Mouse (Mus musculus): ENCODE data around the gene Myocd. TPM values are rescaled to one million over a fixed set of nuclear protein-coding genes. Genes with fewer than 3 reads are reported as not detected.

Myocd gene
- polyA plus RNA-seq, 1 experiment from 2014 or later = 3.7 TPM

- 91% methylated on average over 4 of the region's 4 CpGs for WGBS
- H3K4me2 ChIP-seq (ENCODE audit: low read length) = no peak overlapping the region
- H3K9ac ChIP-seq (ENCODE audit: low read depth, low read length) = no peak overlapping the region
- DNase-seq (ENCODE audit: low spot score) = no peak
- H3K9me3 ChIP-seq (replicated peaks; ENCODE audit: low read length) = no peaks in the 10 kb centered on the region
- H3K4me1 ChIP-seq (replicated peaks; ENCODE audit: insufficient read depth, low read length) = no peaks in the 10 kb centered on the region
- no peaks in the 10 kb centered on the region for H3K36me3 ChIP-seq (ENCODE audit: insufficient read depth, low read length)
- no peak for ATAC-seq (replicated peaks; ENCODE audit: low FRiP score, low read depth)
- TF ChIP-seq CTCF (IDR thresholded peaks at IDR 0.05; ENCODE audit: low read depth) = no peak
- no peak overlapping the region for H3K4me3 ChIP-seq (replicated peaks; ENCODE audit: low read depth, low read length)
- H3K27ac ChIP-seq = no peak overlapping the region
- H3K27me3 ChIP-seq (ENCODE audit: insufficient read depth, low read length) = no peaks in the 10 kb centered on the region
Observed at GRCm38 (mm10) chr11:65250366-65250765, 19.4 kb downstream of the Myocd start.

GRCm38 (mm10) chr11:65246301-65247054 lies 23.3 kb downstream of the Myocd start:
- ATAC-seq (replicated peaks; ENCODE audit: low FRiP score, low read depth) = no peak
- no peaks in the 10 kb centered on the region for H3K27me3 ChIP-seq (ENCODE audit: insufficient read depth, low read length)
- no peaks in the 10 kb centered on the region for H3K36me3 ChIP-seq (ENCODE audit: insufficient read depth, low read length)
- no peaks in the 10 kb centered on the region for H3K4me1 ChIP-seq (replicated peaks; ENCODE audit: insufficient read depth, low read length)
- DNase-seq (ENCODE audit: low spot score) = no peak
- TF ChIP-seq CTCF (IDR thresholded peaks at IDR 0.05; ENCODE audit: low read depth) = no peak
- no peak overlapping the region for H3K4me2 ChIP-seq (ENCODE audit: low read length)
- H3K27ac ChIP-seq = no peak overlapping the region
- no peak overlapping the region for H3K4me3 ChIP-seq (replicated peaks; ENCODE audit: low read depth, low read length)
- H3K9ac ChIP-seq (ENCODE audit: low read depth, low read length) = no peak overlapping the region
- WGBS = 76% methylated on average over 8 of the region's 8 CpGs
- H3K9me3 ChIP-seq (replicated peaks; ENCODE audit: low read length) = no peaks in the 10 kb centered on the region

GRCm38 (mm10) chr11:65243593-65243992 lies 26.2 kb downstream of the Myocd start:
- no peaks in the 10 kb centered on the region for H3K4me1 ChIP-seq (replicated peaks; ENCODE audit: insufficient read depth, low read length)
- H3K9ac ChIP-seq (ENCODE audit: low read depth, low read length) = no peak overlapping the region
- H3K9me3 ChIP-seq (replicated peaks; ENCODE audit: low read length) = no peaks in the 10 kb centered on the region
- no peak overlapping the region for H3K4me3 ChIP-seq (replicated peaks; ENCODE audit: low read depth, low read length)
- TF ChIP-seq CTCF (IDR thresholded peaks at IDR 0.05; ENCODE audit: low read depth) = no peak
- no peak overlapping the region for H3K27ac ChIP-seq
- H3K36me3 ChIP-seq (ENCODE audit: insufficient read depth, low read length) = no peaks in the 10 kb centered on the region
- no peak for ATAC-seq (replicated peaks; ENCODE audit: low FRiP score, low read depth)
- 61% methylated on average over 3 of the region's 3 CpGs for WGBS
- DNase-seq (ENCODE audit: low spot score) = no peak
- no peaks in the 10 kb centered on the region for H3K27me3 ChIP-seq (ENCODE audit: insufficient read depth, low read length)
- H3K4me2 ChIP-seq (ENCODE audit: low read length) = no peak overlapping the region

- no peak for ATAC-seq (replicated peaks; ENCODE audit: low FRiP score, low read depth)
- 56% methylated on average over 7 of the region's 7 CpGs for WGBS
Observed at GRCm38 (mm10) chr11:65240521-65240920, 29.3 kb downstream of the Myocd start.

GRCm38 (mm10) chr11:65237896-65238295 lies 31.9 kb downstream of the Myocd start:
- DNase-seq (ENCODE audit: low spot score) (no peak), ATAC-seq (replicated peaks; ENCODE audit: low FRiP score, low read depth) (no peak)
- Histone ChIP-seq H3K4me2 (ENCODE audit: low read length) (no peak overlapping the region), H3K27ac (no peak overlapping the region), H3K4me1 (replicated peaks; ENCODE audit: insufficient read depth, low read length) (no peaks in the 10 kb centered on the region), H3K27me3 (ENCODE audit: insufficient read depth, low read length) (no peaks in the 10 kb centered on the region), H3K4me3 (replicated peaks; ENCODE audit: low read depth, low read length) (no peak overlapping the region), H3K9me3 (replicated peaks; ENCODE audit: low read length) (no peaks in the 10 kb centered on the region), H3K36me3 (ENCODE audit: insufficient read depth, low read length) (no peaks in the 10 kb centered on the region), H3K9ac (ENCODE audit: low read depth, low read length) (no peak overlapping the region)
- no peak for TF ChIP-seq CTCF (IDR thresholded peaks at IDR 0.05; ENCODE audit: low read depth)
- WGBS = 86% methylated on average over 3 of the region's 3 CpGs

More at GRCm38 (mm10) chr11:65240521-65240920, 29.3 kb downstream of the Myocd start:
- H3K27ac ChIP-seq = no peak overlapping the region
- no peaks in the 10 kb centered on the region for H3K9me3 ChIP-seq (replicated peaks; ENCODE audit: low read length)
- no peaks in the 10 kb centered on the region for H3K4me1 ChIP-seq (replicated peaks; ENCODE audit: insufficient read depth, low read length)
- no peaks in the 10 kb centered on the region for H3K27me3 ChIP-seq (ENCODE audit: insufficient read depth, low read length)
- H3K36me3 ChIP-seq (ENCODE audit: insufficient read depth, low read length) = no peaks in the 10 kb centered on the region
- H3K4me2 ChIP-seq (ENCODE audit: low read length) = no peak overlapping the region
- TF ChIP-seq CTCF (IDR thresholded peaks at IDR 0.05; ENCODE audit: low read depth) = no peak
- DNase-seq (ENCODE audit: low spot score) = no peak
- H3K4me3 ChIP-seq (replicated peaks; ENCODE audit: low read depth, low read length) = no peak overlapping the region
- H3K9ac ChIP-seq (ENCODE audit: low read depth, low read length) = no peak overlapping the region

GRCm38 (mm10) chr11:65236907-65237306 lies 32.9 kb downstream of the Myocd start:
- no peaks in the 10 kb centered on the region for H3K36me3 ChIP-seq (ENCODE audit: insufficient read depth, low read length)
- no peaks in the 10 kb centered on the region for H3K27me3 ChIP-seq (ENCODE audit: insufficient read depth, low read length)
- DNase-seq (ENCODE audit: low spot score) = no peak
- TF ChIP-seq CTCF (IDR thresholded peaks at IDR 0.05; ENCODE audit: low read depth) = no peak
- H3K4me1 ChIP-seq (replicated peaks; ENCODE audit: insufficient read depth, low read length) = no peaks in the 10 kb centered on the region
- H3K27ac ChIP-seq = no peak overlapping the region
- no peak overlapping the region for H3K4me3 ChIP-seq (replicated peaks; ENCODE audit: low read depth, low read length)
- no peaks in the 10 kb centered on the region for H3K9me3 ChIP-seq (replicated peaks; ENCODE audit: low read length)
- ATAC-seq (replicated peaks; ENCODE audit: low FRiP score, low read depth) = no peak
- no peak overlapping the region for H3K9ac ChIP-seq (ENCODE audit: low read depth, low read length)
- no peak overlapping the region for H3K4me2 ChIP-seq (ENCODE audit: low read length)
- WGBS = 91% methylated on average over 2 of the region's 2 CpGs

Measured in kidney, postnatal 0 days (tissue).